Mouse (Mus musculus) midbrain, postnatal 0 days (tissue): Measurements from ENCODE around the gene Pip5k1b. TPM values are rescaled to one million over a fixed set of nuclear protein-coding genes. Genes with fewer than 3 reads are reported as not detected.

Source experiments
- ATAC-seq: fragments of 200-750 bp; cut with Nextera tagmentation; 2 replicates; pipeline ENCODE4 v1.8.0; 2017; ENCODE audit warnings: moderate number of reproducible peaks, mild to moderate bottlenecking, moderate TSS enrichment, moderate library complexity; ENCODE audit not compliant: low FRiP score
- DNase-seq: peaks from one replicate; pipeline ENCODE4 v3.0.0-alpha.2; 2015; ENCODE audit warnings: low spot score
- H3K27ac ChIP-seq: fragments of 300-500 bp; sonication (generic); 2 replicates; pipeline ENCODE4 v1.5.1; 2014; ENCODE audit warnings: low read depth, mild to moderate bottlenecking, low read length, mixed read lengths
- H3K27me3 ChIP-seq: fragments of 300-500 bp; sonication (generic); 2 replicates; pipeline ENCODE4 v1.6.1; 2014; ENCODE audit warnings: low read length, control low read depth, mixed read lengths; ENCODE audit not compliant: insufficient read depth
- H3K36me3 ChIP-seq: fragments of 300-500 bp; sonication (generic); 2 replicates; pipeline ENCODE4 v1.6.1; 2014; ENCODE audit warnings: low read length, control low read depth, mixed read lengths; ENCODE audit not compliant: insufficient read depth
- H3K4me1 ChIP-seq: fragments of 300-500 bp; sonication (generic); 2 replicates; pipeline ENCODE4 v1.6.1; 2014; ENCODE audit warnings: mild to moderate bottlenecking, control low read depth, antibody characterized with exemption, low read length, mixed read lengths; ENCODE audit not compliant: insufficient read depth
- H3K4me2 ChIP-seq: fragments of 300-500 bp; sonication (generic); 2 replicates; pipeline ENCODE4 v1.6.1; 2014; ENCODE audit warnings: low read depth, mild to moderate bottlenecking, low read length, mixed read lengths; ENCODE audit not compliant: poor library complexity, severe bottlenecking
- H3K4me3 ChIP-seq: fragments of 300-500 bp; sonication (generic); 2 replicates; pipeline ENCODE4 v1.5.1; 2014; ENCODE audit warnings: low read depth, mild to moderate bottlenecking, low read length, moderate library complexity
- H3K9ac ChIP-seq: fragments of 300-500 bp; sonication (generic); replicated peaks from 2 replicates; pipeline ENCODE4 v1.6.1; 2014; ENCODE audit warnings: mild to moderate bottlenecking, low read length, moderate library complexity, mixed read lengths; ENCODE audit not compliant: poor library complexity, severe bottlenecking
- H3K9me3 ChIP-seq: fragments of 300-500 bp; sonication (generic); 2 replicates; pipeline ENCODE4 v1.6.1; 2016; ENCODE audit warnings: low read length, control low read depth
- CTCF ChIP-seq: IDR thresholded peaks from 2 replicates; pipeline ENCODE4 v1.5.1; 2016; ENCODE audit warnings: antibody characterized with exemption, mild to moderate bottlenecking
- WGBS: fragments of 180-500 bp; shearing (Covaris S2); extraction: QIAGEN DNeasy Blood & Tissue Kit; methylation state at CpG from one replicate; pipeline ENCODE4 v1.1.7; 2014; 5-methylcytosine and 5-hydroxymethylcytosine counted together
- polyA plus RNA-seq: library from polyadenylated mRNA; unstranded; fragments of >200 nt; fragmentation: Nextera tagmentation; extraction: Ambion mirVana; gene quantifications from 2 replicates; pipeline ENCODE4 v1.2.1, GENCODE M21; 2015
- total RNA-seq: library from RNA; depleted of rRNA; stranded (reverse); fragments of >200 nt; gene quantifications from 2 replicates; pipeline ENCODE4 v1.2.3, GENCODE M21; 2014

Gene Pip5k1b
- total and polyA plus RNA-seq, 2 experiments from 2014 or later: 0.86 to 3.0 TPM

- Histone ChIP-seq H3K27me3 (no peaks in the 10 kb centered on the region), H3K27ac (no peak overlapping the region), H3K36me3 (no peaks in the 10 kb centered on the region), H3K4me2 (no peak overlapping the region), H3K4me3 (no peak overlapping the region), H3K9me3 (no peaks in the 10 kb centered on the region), H3K4me1 (0 out of 2 replicates have a peak, but pooled peaks cover 3% of the 10 kb centered on the region), H3K9ac (no peak overlapping the region)
- no peak for TF ChIP-seq CTCF
- ATAC-seq (no peak), DNase-seq (no peak)
- 77% methylated on average over 2 of the region's 2 CpGs for WGBS
Measured at GRCm38 (mm10) chr19:24393920-24394319, 161.8 kb downstream of the Pip5k1b start.

DNA sequence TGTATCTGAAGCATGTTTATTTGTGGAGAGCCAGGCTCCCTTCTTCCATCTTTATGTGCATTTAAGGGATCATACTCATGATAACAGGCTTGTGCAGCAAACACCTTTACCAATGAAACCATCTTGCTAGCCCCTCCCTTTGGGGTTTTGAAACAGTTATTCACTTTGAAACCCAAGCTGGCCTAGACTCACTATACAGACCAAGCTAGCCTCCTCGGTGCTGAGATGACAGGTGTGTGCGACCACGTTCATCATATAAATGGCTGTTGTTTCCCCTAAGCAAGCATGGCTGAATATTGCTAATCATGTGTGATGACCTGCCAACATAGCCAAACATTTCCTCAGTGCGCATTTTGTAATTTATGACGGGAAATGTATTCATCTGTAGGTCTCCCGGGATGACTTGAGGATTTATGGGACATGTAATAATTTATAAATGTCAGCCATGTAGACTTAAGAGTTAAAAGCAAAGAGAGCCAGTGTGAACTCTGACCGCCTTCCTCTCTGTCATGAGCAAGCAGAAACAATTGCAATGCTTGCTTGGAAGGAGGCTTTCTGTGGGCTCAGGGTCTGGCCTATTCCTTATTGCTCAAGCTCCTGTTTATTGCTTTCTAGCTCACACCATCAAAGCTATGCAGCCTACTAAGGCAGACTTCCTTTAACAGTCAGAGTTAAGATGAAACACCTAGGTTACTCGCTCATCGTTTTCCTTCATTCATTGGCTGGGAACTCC, 164.0 kb downstream of the Pip5k1b start:
- no peak for TF ChIP-seq CTCF
- Histone ChIP-seq H3K27me3 (no peaks in the 10 kb centered on the region), H3K4me3 (no peak overlapping the region), H3K27ac (no peak overlapping the region), H3K4me1 (0 out of 2 replicates have a peak, but pooled peaks cover 3% of the 10 kb centered on the region), H3K4me2 (no peak overlapping the region), H3K36me3 (no peaks in the 10 kb centered on the region), H3K9me3 (no peaks in the 10 kb centered on the region), H3K9ac (no peak overlapping the region)
- WGBS: 82% methylated on average over 9 of the region's 9 CpGs
- DNase-seq (no peak), ATAC-seq (no peak)

DNA sequence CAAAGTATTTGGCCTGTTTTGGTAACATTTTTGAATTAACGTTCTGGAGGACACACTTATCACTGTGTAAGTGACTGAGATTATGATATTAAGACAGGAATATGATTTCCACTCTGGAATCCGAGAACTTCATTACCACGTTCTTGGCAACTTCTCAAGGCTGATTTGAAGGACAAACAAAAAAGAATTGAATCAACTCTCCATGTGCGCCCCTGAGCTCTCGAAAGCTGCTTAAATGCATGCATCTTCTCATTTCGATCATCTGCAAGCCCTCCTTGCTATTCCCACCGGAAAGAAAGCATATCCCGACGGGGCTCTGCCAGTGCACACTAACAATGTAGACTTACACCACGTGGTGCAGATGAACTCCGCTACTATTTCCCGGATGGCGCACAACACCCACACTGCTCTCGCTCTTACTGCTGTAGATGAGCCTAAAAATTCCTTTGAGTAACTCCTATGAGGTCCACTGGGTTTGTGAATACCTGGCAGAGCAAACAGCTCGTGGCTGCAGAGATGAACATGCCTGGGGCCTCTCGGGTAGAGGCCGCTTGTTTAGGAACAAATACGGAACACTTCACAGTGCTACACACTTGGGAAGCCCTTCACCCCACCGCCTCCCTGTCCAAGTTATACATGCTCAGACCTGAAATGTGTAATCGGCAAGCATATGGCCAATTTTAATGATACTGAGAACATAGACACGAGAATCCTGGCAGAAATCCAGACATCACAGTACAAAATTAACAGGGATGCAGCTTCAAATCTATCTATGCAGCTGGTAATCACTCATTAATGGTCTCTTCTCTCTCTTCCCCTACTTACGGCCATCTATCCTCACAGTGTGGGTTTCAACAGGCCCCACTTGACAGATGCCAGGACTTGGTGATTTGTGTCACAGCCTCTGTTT, 168.5 kb downstream of the Pip5k1b start:
- DNase-seq (no peak), ATAC-seq (no peak)
- Histone ChIP-seq H3K4me1 (no peaks in the 10 kb centered on the region), H3K9ac (no peak overlapping the region), H3K4me2 (no peak overlapping the region), H3K4me3 (no peak overlapping the region), H3K27ac (no peak overlapping the region), H3K36me3 (no peaks in the 10 kb centered on the region), H3K27me3 (no peaks in the 10 kb centered on the region), H3K9me3 (no peaks in the 10 kb centered on the region)
- WGBS: 89% methylated on average over 22 of the region's 22 CpGs
- no peak for TF ChIP-seq CTCF

DNA sequence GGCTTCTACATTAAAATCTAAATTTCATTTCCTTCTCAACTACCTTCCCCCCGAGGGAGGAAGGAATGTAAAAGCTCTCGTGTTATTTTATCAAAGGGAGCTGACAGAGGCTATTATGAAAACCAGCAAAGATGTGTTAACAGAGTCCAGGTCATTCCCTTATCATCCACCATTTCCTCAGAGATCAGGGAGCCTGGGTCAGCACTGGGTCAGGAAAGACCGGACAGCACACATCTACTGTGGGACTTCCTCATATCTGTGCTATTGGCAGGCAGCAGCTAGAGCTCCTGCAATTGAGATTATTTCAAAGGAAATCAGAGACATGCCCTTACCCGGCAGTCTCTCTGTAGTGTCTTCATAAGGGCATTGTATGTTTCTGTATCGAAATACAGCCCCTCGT, 177.2 kb downstream of the Pip5k1b start:
- Histone ChIP-seq H3K4me3 (no peak overlapping the region), H3K4me1 (no peaks in the 10 kb centered on the region), H3K36me3 (no peaks in the 10 kb centered on the region), H3K9ac (no peak overlapping the region), H3K27ac (no peak overlapping the region), H3K4me2 (no peak overlapping the region), H3K9me3 (no peaks in the 10 kb centered on the region), H3K27me3 (no peaks in the 10 kb centered on the region)
- no peak for TF ChIP-seq CTCF
- ATAC-seq (no peak), DNase-seq (no peak)
- WGBS: 57% methylated on average over 6 of the region's 6 CpGs

GRCm38 (mm10) chr19:24371763-24372640, 183.7 kb downstream of the Pip5k1b start:
- TF ChIP-seq CTCF: no peak
- H3K27me3 ChIP-seq: no peaks in the 10 kb centered on the region
- H3K4me3 ChIP-seq: no peak overlapping the region
- 0 out of 2 replicates have a peak overlapping the region, but pooled peaks have one; percentile 18 for H3K27ac ChIP-seq
- ATAC-seq (no peak), DNase-seq (peak; percentile 32)
- H3K36me3 ChIP-seq: no peaks in the 10 kb centered on the region
- no peak overlapping the region for H3K9ac ChIP-seq
- peak overlapping the region; percentile 29 for H3K4me2 ChIP-seq
- peaks cover 7% of the 10 kb centered on the region; the same call in 1 of the 2 replicates for H3K4me1 ChIP-seq
- 32% methylated on average over 19 of the region's 19 CpGs for WGBS
- no peaks in the 10 kb centered on the region for H3K9me3 ChIP-seq
